Mouse (Mus musculus) small intestine, adult 2 months (tissue): ENCODE measurements around the gene Stab2.

Experiments
- CTCF ChIP-seq: fragments of 200-500 bp; IDR thresholded peaks from 2 replicates; pipeline ENCODE4 v1.5.1; 2012; ENCODE audit warnings: low read depth, mild to moderate bottlenecking, control low read depth, inconsistent platforms, low read length, moderate library complexity, mixed read lengths; ENCODE audit not compliant: insufficient replicate concordance, insufficient read length; ENCODE audit errors: extremely low read depth
- POLR2A ChIP-seq: fragments of 200-500 bp; IDR thresholded peaks from 2 replicates; pipeline ENCODE4 v1.6.1; 2012; ENCODE audit warnings: low read depth, mild to moderate bottlenecking, control low read depth, inconsistent platforms, low read length, moderate library complexity

GRCm38 (mm10) chr10:86969346-86969745, 38.5 kb downstream of the Stab2 start:
- TF ChIP-seq POLR2A: no peak
- TF ChIP-seq CTCF: no peak
